Mouse (Mus musculus): ENCODE data around the gene Tenm4.

DNA sequence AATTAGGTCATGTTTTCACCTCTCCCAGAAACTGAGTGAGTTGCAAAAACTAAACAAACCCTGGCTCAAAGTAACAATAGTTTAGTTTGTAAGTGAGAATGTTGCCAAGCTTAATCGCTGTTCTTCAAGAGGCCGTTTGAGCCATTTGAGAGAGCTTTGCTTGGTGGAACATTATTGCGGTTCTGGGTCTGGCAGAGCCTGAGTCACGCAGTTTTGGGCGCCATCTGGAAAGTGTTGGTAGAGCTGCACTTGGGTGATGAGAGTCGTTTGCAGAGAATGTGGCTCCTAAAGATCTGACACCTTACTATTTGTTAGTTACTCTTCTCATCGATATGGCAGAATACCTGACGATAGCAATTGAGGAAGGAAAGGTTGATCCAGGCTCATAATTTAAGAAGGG is 537.9 kb downstream of the Tenm4 start:
- no peak for TF ChIP-seq CTCF (IDR thresholded peaks at IDR 0.05; ENCODE audit: low read depth, low read length)
- TF ChIP-seq POLR2A (IDR thresholded peaks at IDR 0.05; ENCODE audit: extremely low read depth, insufficient read depth, low read length), result no peak

Data from liver, adult 2 months (tissue).